Mouse (Mus musculus) bone marrow macrophage, adult 2 months (primary cell): ENCODE data around the gene Nup210l. TPM values are rescaled to one million over a fixed set of nuclear protein-coding genes. Genes with fewer than 3 reads are reported as not detected.
"Not testable (repeated sequence)": the region's sequence is repeated elsewhere in the genome, so short reads cannot be mapped to it uniquely, and the experiment has no call there.

Experiments
- H3K27ac ChIP-seq: 2 replicates; pipeline ENCODE4 v1.5.1; 2012; ENCODE audit warnings: low read depth, low read length; ENCODE audit not compliant: insufficient read depth
- H3K4me1 ChIP-seq: 2 replicates; pipeline ENCODE4 v1.6.1; 2012; ENCODE audit warnings: low read length; ENCODE audit not compliant: control insufficient read depth, insufficient read depth
- H3K4me3 ChIP-seq: 2 replicates; pipeline ENCODE4 v1.5.1; 2012; ENCODE audit warnings: mild to moderate bottlenecking, low read length, moderate library complexity; ENCODE audit not compliant: insufficient read depth
- CTCF ChIP-seq: IDR thresholded peaks from 2 replicates; pipeline ENCODE4 v1.5.1; 2012; ENCODE audit warnings: low read depth, mild to moderate bottlenecking, low read length, moderate library complexity
- POLR2A ChIP-seq: IDR thresholded peaks from 2 replicates; pipeline ENCODE4 v1.6.1; 2012; ENCODE audit warnings: mild to moderate bottlenecking, low read depth, low read length, borderline replicate concordance
- polyA plus RNA-seq: library from polyadenylated mRNA; stranded (reverse); fragments of >200 nt; gene quantifications from 2 replicates; pipeline ENCODE4 v1.2.4, GENCODE M21; 2012; ENCODE audit not compliant: missing spikeins, insufficient read depth, insufficient read length

The Nup210l gene
- polyA plus RNA-seq, 1 experiment = 0.28 TPM

DNA sequence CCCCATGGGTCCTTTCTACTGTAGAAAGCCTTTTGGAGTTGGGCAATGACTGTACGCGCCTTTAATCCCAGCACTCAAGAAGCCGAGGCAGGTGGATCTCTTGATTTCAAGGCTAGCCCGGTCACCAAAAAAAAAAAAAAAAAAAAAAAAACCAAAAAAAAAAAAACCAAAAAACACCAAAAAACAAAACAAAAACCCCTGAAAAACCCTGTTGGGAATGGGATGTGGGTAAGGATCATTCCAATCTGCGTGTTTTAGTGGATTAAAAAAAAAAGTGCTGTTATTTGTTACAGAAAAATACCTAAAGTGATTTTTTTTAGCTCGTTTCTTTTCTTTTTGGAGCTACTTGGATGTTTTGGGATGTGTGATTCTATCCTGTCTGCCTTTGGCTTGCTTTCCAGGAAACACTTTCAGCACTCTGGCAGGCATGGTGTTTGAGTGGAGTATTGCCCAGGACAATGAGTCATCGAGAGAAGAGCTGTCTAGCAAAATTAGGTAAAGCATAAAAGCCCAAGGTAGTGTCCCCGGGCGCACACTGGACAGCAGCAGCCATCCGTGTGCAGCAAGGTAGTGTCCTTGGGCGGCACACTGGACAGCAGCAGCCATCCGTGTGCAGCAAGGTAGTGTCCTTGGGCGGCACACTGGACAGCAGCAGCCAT is 14.3 kb downstream of the Nup210l start:
- H3K4me1 ChIP-seq = peaks cover 3% of the 10 kb centered on the region; the same call in 1 of the 2 replicates
- TF ChIP-seq POLR2A = no peak
- no peak for TF ChIP-seq CTCF
- H3K27ac ChIP-seq = no peak overlapping the region
- no peak overlapping the region for H3K4me3 ChIP-seq

- not testable (repeated sequence) for H3K4me1 ChIP-seq, H3K4me3 ChIP-seq, H3K27ac ChIP-seq
Measured at GRCm38 (mm10) chr3:90122036-90122435, 18.1 kb downstream of the Nup210l start.

- Histone ChIP-seq H3K27ac (peak overlapping the region; percentile 64), H3K4me3 (peak overlapping the region; percentile 45), H3K4me1 (peaks cover 5% of the 10 kb centered on the region)
- TF ChIP-seq CTCF (no peak), POLR2A (no peak)
Measured at GRCm38 (mm10) chr3:90125710-90126109, 21.8 kb downstream of the Nup210l start.

GRCm38 (mm10) chr3:90127881-90128280 is 23.9 kb downstream of the Nup210l start:
- TF ChIP-seq POLR2A = no peak
- no peak for TF ChIP-seq CTCF
- peaks cover 6% of the 10 kb centered on the region for H3K4me1 ChIP-seq
- H3K4me3 ChIP-seq = no peak overlapping the region
- H3K27ac ChIP-seq = no peak overlapping the region

- no peak overlapping the region for H3K27ac ChIP-seq
- H3K4me3 ChIP-seq = no peak overlapping the region
- TF ChIP-seq CTCF (no peak), POLR2A (no peak)
- H3K4me1 ChIP-seq = 0 out of 2 replicates have a peak, but pooled peaks cover 2% of the 10 kb centered on the region
Measured at GRCm38 (mm10) chr3:90132745-90133144, 28.8 kb downstream of the Nup210l start.

GRCm38 (mm10) chr3:90133331-90133730 is 29.4 kb downstream of the Nup210l start:
- Histone ChIP-seq H3K4me1 (0 out of 2 replicates have a peak, but pooled peaks cover 2% of the 10 kb centered on the region), H3K4me3 (no peak overlapping the region), H3K27ac (no peak overlapping the region)
- no peak for TF ChIP-seq CTCF
- no peak for TF ChIP-seq POLR2A

DNA sequence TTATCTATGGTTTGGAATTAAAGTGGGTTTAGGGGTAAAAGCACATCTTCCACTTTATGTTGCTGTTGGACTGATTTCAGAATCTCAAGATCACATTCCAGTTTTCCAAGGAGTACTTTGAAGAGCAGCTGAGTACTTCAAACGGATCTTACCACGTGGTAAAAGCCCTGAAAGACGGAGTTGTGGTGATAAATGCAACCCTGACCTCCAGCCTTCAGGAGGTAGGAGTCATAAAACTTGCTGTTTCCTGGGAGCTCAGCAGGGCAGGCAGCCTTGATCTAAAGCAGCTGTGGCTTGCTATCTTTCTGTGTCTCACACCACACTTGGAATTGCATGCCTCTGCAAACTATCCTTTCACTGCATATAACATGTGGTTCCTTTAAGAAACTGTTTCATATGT is 30.6 kb downstream of the Nup210l start:
- Histone ChIP-seq H3K4me3 (no peak overlapping the region), H3K27ac (no peak overlapping the region), H3K4me1 (0 out of 2 replicates have a peak, but pooled peaks cover 2% of the 10 kb centered on the region)
- TF ChIP-seq CTCF (no peak), POLR2A (no peak)

GRCm38 (mm10) chr3:90134993-90135392 is 31.1 kb downstream of the Nup210l start:
- H3K27ac ChIP-seq = no peak overlapping the region
- no peak for TF ChIP-seq CTCF
- no peak for TF ChIP-seq POLR2A

GRCm38 (mm10) chr3:90136660-90137059 is 32.7 kb downstream of the Nup210l start:
- Histone ChIP-seq H3K4me3 (no peak overlapping the region), H3K27ac (no peak overlapping the region), H3K4me1 (peaks cover 5% of the 10 kb centered on the region; the same call in 1 of the 2 replicates)
- TF ChIP-seq CTCF = no peak
- no peak for TF ChIP-seq POLR2A

More at GRCm38 (mm10) chr3:90134993-90135392, 31.1 kb downstream of the Nup210l start:
- Histone ChIP-seq H3K4me3 (no peak overlapping the region), H3K4me1 (peaks cover 3% of the 10 kb centered on the region; the same call in 1 of the 2 replicates)

DNA sequence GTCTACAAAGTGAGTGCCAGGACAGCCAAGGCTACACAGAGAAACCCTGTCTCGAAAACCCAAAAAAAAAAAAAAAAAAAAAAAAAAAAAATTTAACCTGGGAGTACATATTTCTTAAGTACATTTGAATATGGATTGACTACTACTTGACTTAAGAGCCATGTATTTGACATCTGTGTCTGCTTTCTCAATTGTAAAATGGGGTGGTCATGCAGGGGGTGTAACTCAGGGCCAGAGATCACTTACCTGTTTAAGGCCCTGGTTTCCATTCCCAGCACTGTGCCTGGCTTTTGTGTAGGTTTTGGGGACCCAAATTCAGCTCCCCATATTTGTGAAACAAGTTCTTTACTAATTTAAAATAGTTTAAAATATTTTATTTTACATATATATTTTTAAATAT is 33.7 kb downstream of the Nup210l start:
- H3K4me1 ChIP-seq = peaks cover 3% of the 10 kb centered on the region; the same call in 1 of the 2 replicates
- TF ChIP-seq POLR2A = no peak
- TF ChIP-seq CTCF = no peak
- no peak overlapping the region for H3K27ac ChIP-seq
- H3K4me3 ChIP-seq = no peak overlapping the region
